Mouse (Mus musculus): ENCODE data around the gene Ivns1abp. TPM values are rescaled to one million over a fixed set of nuclear protein-coding genes. Genes with fewer than 3 reads are reported as not detected.

Gene Ivns1abp
- polyA plus RNA-seq, 1 experiment from 2014 or later = 853 TPM

DNA sequence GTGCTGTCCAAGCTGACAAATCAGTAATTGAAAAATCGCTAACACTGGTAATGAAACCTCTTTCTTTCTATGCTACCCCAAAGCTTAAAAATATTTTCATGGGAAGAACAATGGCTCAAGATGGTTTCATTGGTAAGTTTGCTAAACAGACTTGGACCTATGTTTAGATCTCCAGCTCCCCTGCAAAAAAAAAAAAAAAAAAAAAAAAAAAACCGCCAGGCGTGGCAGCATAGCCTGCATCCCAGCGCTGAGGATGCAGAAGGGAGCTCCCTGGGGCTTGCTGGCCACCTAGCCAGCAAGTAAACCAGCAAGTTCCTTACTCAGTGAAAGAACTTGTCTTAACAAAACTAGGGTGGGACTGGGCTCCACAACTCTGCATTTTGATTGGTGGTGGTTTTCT lies 35.8 kb upstream of the Ivns1abp start:
- no peaks in the 10 kb centered on the region for H3K27me3 ChIP-seq
- no peak for DNase-seq (ENCODE audit: low read depth, low spot score)
- POLR2A ChIA-PET = no interaction called here
- TF ChIP-seq CTCF (IDR thresholded peaks at IDR 0.05) = no peak
- ATAC-seq = no peak
- CTCF ChIA-PET = no interaction called here
- in situ Hi-C loops (cut with MboI; ENCODE audit: low pct_unique_long_range_greater_than_20kb) = no loop called here

DNA sequence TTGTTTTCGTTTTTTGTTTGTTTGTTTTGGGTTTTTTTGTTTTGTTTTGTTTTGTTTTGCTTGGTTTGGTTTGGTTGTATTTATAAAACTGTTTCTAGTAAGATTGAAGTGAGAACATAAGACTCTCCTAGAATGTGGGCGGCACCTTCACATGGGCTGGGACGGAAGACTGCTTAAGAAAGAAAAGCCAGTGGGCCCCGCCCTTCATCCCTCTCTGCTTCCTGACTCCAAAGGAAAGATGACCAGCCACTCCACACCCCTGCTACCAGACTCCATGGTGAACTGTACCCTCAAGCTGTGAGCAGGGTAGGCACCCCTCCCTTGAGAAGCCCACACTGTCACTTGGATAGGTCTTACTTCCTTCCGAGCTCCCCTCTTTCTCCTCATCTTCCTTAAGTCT lies 33.8 kb upstream of the Ivns1abp start:
- no peak for TF ChIP-seq CTCF (IDR thresholded peaks at IDR 0.05)
- H3K27me3 ChIP-seq = no peaks in the 10 kb centered on the region
- no peak for DNase-seq (ENCODE audit: low read depth, low spot score)
- POLR2A ChIA-PET = no interaction called here
- in situ Hi-C loops (cut with MboI; ENCODE audit: low pct_unique_long_range_greater_than_20kb) = no loop called here
- no peak for ATAC-seq
- CTCF ChIA-PET = no interaction called here

DNA sequence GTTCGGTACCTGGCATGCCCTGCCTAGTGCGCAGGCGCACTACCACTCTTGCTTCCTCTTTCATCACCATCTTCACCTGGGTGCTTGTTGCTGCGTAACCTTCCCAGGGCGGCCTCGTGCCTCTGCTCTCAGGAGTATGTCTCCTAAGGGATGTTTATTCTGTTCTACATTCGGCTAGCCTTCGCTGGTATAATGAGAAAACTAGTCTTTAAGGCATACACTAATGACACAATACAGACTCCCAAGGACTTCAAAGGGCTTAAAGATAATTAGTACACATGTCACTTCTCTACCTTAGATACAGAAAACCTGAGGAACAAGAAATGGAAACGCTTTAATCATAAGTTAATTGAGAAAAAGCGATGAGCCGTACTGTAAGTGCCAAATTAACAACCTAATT lies 32.9 kb upstream of the Ivns1abp start:
- no peak for ATAC-seq
- TF ChIP-seq CTCF (IDR thresholded peaks at IDR 0.05) = no peak
- POLR2A ChIA-PET = no interaction called here
- H3K27me3 ChIP-seq = no peaks in the 10 kb centered on the region
- CTCF ChIA-PET = interaction anchor here (0.6 kb wide), 1 partner anchor 271 kb away, joined by 3 read pairs; no protein-coding TSS in a partner anchor
- in situ Hi-C loops (cut with MboI; ENCODE audit: low pct_unique_long_range_greater_than_20kb) = no loop called here
- no peak for DNase-seq (ENCODE audit: low read depth, low spot score)

GRCm38 (mm10) chr1:151319267-151319666 lies 25.0 kb upstream of the Ivns1abp start:
- no peak for TF ChIP-seq CTCF (IDR thresholded peaks at IDR 0.05)
- in situ Hi-C loops (cut with MboI; ENCODE audit: low pct_unique_long_range_greater_than_20kb) = no loop called here
- ChIA-PET POLR2A (no interaction called here), CTCF (interaction anchor here (1.1 kb wide), 1 partner anchor 18 kb away, joined by 3 read pairs; no protein-coding TSS in a partner anchor)
- no peak for DNase-seq (ENCODE audit: low read depth, low spot score)
- no peak for ATAC-seq
- H3K27me3 ChIP-seq = no peaks in the 10 kb centered on the region

GRCm38 (mm10) chr1:151320408-151320807 lies 23.9 kb upstream of the Ivns1abp start:
- no peak for DNase-seq (ENCODE audit: low read depth, low spot score)
- no peak for ATAC-seq
- no peak for TF ChIP-seq CTCF (IDR thresholded peaks at IDR 0.05)
- H3K27me3 ChIP-seq = no peaks in the 10 kb centered on the region
- in situ Hi-C loops (cut with MboI; ENCODE audit: low pct_unique_long_range_greater_than_20kb) = no loop called here
- ChIA-PET CTCF (no interaction called here), POLR2A (interaction anchor here (0.6 kb wide), 2 partner anchors 13 to 216 kb away, joined by 3 read pairs; no protein-coding TSS in a partner anchor)

DNA sequence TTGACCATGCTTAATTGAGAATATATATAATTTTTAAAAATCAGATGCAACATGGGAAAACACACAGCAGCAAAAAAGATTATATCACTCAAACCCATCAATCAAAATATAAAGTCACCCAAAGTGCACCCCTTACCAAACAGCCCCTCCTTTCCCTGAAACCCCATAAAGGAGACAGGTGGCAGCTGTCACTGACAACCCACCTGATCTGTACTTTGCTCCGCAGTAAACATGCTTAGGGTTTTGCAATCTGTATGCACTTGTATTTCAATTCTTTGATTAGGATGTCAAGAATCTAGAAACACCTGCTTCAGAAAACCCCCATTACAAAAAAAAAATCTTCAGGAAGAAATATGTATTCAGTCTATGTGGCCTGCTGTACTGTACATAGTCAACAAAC lies 18.9 kb upstream of the Ivns1abp start:
- in situ Hi-C loops (cut with MboI; ENCODE audit: low pct_unique_long_range_greater_than_20kb) = no loop called here

GRCm38 (mm10) chr1:151328341-151329097 lies 15.8 kb upstream of the Ivns1abp start:
- in situ Hi-C loops (cut with MboI; ENCODE audit: low pct_unique_long_range_greater_than_20kb) = no loop called here
- ATAC-seq (no peak), DNase-seq (ENCODE audit: low read depth, low spot score) (no peak)
- H3K27me3 ChIP-seq = no peaks in the 10 kb centered on the region
- CTCF ChIA-PET = no interaction called here
- POLR2A ChIA-PET = interaction anchor here (0.6 kb wide), 1 partner anchor 237 kb away, joined by 3 read pairs; no protein-coding TSS in a partner anchor
- no peak for TF ChIP-seq CTCF (IDR thresholded peaks at IDR 0.05)

More for the DNA sequence above, 18.9 kb upstream of the Ivns1abp start:
- ChIA-PET CTCF (interaction anchor here (1.0 kb wide), 1 partner anchor 65 kb away, joined by 3 read pairs; no protein-coding TSS in a partner anchor), POLR2A (no interaction called here)
- DNase-seq (ENCODE audit: low read depth, low spot score) = no peak
- H3K27me3 ChIP-seq = no peaks in the 10 kb centered on the region
- TF ChIP-seq CTCF (IDR thresholded peaks at IDR 0.05) = no peak
- ATAC-seq = no peak

DNA sequence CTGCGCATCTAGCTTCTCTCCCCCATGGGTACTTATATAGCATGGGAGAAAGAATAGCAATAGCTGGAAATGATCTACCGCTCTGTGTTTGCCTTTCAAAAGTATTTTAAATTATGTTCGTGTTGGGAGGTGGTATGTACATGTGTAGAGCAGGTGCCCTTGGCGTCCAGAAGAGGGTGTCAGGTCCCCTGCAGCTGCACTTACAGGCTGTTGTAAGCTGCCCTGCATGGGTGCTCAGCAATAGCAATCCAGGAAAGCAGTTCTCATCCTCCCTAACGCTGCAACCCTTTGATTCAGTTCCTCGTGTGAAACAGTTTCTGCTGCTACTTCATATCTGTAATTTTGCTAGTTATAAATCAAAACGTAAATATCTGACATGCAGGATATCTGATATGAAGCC lies 14.7 kb upstream of the Ivns1abp start:
- no peaks in the 10 kb centered on the region for H3K27me3 ChIP-seq
- in situ Hi-C loops (cut with MboI; ENCODE audit: low pct_unique_long_range_greater_than_20kb) = no loop called here
- no peak for TF ChIP-seq CTCF (IDR thresholded peaks at IDR 0.05)
- no peak for DNase-seq (ENCODE audit: low read depth, low spot score)
- ChIA-PET POLR2A (no interaction called here), CTCF (interaction anchor here (1.4 kb wide), 2 partner anchors 8 to 12 kb away, joined by 4 to 5 read pairs; no protein-coding TSS in a partner anchor)
- no peak for ATAC-seq

DNA sequence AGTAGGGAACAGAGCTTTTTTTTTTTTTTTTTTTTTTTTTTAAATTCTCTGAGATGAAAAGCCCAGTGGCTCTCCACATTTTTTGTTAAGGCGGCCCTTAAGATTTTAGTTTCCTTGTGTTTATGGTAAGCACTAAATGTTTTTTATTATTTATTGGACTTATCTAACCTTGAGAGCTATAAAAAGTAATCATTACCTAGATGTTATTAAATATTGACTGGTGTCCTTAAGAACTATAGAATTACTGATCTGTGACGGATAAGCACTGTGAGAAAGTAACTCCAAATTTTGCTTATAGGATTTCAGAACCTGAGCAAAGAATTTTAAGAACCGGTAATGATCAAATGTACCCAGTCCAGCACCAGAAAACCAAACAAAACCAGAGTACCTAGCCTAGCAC lies 11.5 kb upstream of the Ivns1abp start:
- no peak for TF ChIP-seq CTCF (IDR thresholded peaks at IDR 0.05)
- DNase-seq (ENCODE audit: low read depth, low spot score) = no peak
- in situ Hi-C loops (cut with MboI; ENCODE audit: low pct_unique_long_range_greater_than_20kb) = no loop called here
- ATAC-seq = no peak
- CTCF ChIA-PET = no interaction called here
- no peaks in the 10 kb centered on the region for H3K27me3 ChIP-seq
- POLR2A ChIA-PET = no interaction called here

- ChIA-PET POLR2A (no interaction called here), CTCF (interaction anchor here (1.1 kb wide), 1 partner anchor 114 kb away, joined by 3 read pairs; no protein-coding TSS in a partner anchor)
- DNase-seq (ENCODE audit: low read depth, low spot score) (no peak), ATAC-seq (no peak)
- in situ Hi-C loops (cut with MboI; ENCODE audit: low pct_unique_long_range_greater_than_20kb) = no loop called here
- no peaks in the 10 kb centered on the region for H3K27me3 ChIP-seq
- no peak for TF ChIP-seq CTCF (IDR thresholded peaks at IDR 0.05)
Measured at GRCm38 (mm10) chr1:151338234-151338633, 6.0 kb upstream of the Ivns1abp start.

DNA sequence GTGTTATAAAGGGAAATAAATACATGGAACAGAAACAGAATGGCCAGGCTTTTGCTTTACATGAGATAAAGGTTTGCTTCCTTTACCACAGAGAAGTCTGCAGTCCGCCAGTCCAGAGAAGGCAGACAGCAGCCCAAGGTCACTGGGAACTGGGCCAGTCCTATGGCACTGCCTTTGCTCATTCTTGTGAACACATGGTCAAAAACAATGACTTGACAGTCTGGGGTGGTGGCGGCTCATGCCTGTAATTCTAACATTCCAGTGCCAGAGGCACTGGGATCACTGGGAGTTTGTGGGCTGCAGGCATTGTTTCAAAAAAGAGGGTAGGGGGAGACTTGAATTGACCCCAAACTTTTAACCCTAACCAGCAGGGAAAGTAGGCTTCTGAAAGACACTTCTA lies 5.3 kb upstream of the Ivns1abp start:
- in situ Hi-C loops (cut with MboI; ENCODE audit: low pct_unique_long_range_greater_than_20kb) = no loop called here
- no peak for TF ChIP-seq CTCF (IDR thresholded peaks at IDR 0.05)
- H3K27me3 ChIP-seq = no peaks in the 10 kb centered on the region
- ChIA-PET CTCF (no interaction called here), POLR2A (no interaction called here)
- ATAC-seq = no peak
- DNase-seq (ENCODE audit: low read depth, low spot score) = no peak
